Mouse (Mus musculus): Measurements from ENCODE around the gene Cadps. TPM values are rescaled to one million over a fixed set of nuclear protein-coding genes. Genes with fewer than 3 reads are reported as not detected.

The Cadps gene
- polyA plus RNA-seq, 1 experiment from 2014 or later = 0.03 TPM

DNA sequence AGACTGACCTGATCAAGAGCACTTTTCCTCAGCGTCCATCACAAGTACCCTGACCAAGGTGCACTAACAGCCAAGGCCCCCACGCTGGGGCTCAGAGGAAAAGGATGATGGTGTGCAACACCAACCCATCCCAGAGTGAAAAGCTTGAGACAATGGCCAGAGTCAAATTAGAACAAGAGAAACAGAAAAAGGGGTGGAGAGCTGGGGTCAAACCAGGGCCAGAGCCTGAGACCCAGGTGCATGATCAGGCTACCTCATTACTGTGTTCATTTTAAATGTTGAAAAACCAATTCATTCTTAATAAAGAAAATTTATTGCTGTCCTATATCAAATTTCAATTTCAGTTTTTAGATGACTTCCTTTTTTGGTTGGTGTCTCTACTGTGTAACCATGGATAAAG, 184.1 kb downstream of the Cadps start:
- ATAC-seq (ENCODE audit: low read depth) (no peak), DNase-seq (no peak)
- Histone ChIP-seq H3K9me3 (replicated peaks) (no peaks in the 10 kb centered on the region), H3K27me3 (no peaks in the 10 kb centered on the region), H3K4me1 (replicated peaks) (no peaks in the 10 kb centered on the region), H3K36me3 (no peaks in the 10 kb centered on the region), H3K27ac (no peak overlapping the region), H3K4me2 (no peak overlapping the region), H3K4me3 (replicated peaks) (no peak overlapping the region), H3K9ac (no peak overlapping the region)
- WGBS (ENCODE audit: insufficient replicate concordance) = 60% methylated on average over 2 of the region's 2 CpGs

DNA sequence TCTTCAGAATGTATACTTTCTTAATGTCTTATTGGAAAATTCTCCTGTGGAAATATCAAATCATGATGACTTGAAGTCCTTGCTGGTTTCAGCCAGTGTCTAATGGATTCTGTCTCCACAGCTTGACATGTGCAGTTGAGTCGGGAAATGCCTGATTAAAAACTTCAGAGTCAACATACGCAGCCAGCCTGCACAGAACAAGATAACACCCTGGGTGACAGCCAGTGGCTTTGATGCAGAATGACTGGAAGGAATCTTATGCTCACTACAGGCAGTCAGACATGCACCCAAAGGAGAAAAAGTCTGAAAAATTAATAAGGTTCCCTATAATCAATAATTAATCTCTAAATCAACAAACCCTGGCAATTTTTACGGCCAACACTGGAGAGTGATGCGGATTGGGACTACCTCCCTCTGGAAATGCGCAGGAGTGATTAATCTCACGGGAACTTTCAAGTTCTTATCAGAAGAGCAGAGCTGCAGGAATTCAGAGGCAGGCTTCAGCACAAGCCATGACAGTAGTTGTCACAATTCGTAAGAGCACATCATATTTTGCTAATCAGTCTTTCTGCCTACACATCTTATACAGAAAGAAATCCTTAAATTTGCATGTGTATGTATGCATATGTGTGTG, 185.6 kb downstream of the Cadps start:
- Histone ChIP-seq H3K4me1 (replicated peaks) (no peaks in the 10 kb centered on the region), H3K36me3 (no peaks in the 10 kb centered on the region), H3K9ac (no peak overlapping the region), H3K4me2 (no peak overlapping the region), H3K27me3 (no peaks in the 10 kb centered on the region), H3K4me3 (replicated peaks) (no peak overlapping the region), H3K27ac (no peak overlapping the region), H3K9me3 (replicated peaks) (no peaks in the 10 kb centered on the region)
- ATAC-seq (ENCODE audit: low read depth) = no peak
- 43% methylated on average over 7 of the region's 7 CpGs for WGBS (ENCODE audit: insufficient replicate concordance)
- DNase-seq = no peak

DNA sequence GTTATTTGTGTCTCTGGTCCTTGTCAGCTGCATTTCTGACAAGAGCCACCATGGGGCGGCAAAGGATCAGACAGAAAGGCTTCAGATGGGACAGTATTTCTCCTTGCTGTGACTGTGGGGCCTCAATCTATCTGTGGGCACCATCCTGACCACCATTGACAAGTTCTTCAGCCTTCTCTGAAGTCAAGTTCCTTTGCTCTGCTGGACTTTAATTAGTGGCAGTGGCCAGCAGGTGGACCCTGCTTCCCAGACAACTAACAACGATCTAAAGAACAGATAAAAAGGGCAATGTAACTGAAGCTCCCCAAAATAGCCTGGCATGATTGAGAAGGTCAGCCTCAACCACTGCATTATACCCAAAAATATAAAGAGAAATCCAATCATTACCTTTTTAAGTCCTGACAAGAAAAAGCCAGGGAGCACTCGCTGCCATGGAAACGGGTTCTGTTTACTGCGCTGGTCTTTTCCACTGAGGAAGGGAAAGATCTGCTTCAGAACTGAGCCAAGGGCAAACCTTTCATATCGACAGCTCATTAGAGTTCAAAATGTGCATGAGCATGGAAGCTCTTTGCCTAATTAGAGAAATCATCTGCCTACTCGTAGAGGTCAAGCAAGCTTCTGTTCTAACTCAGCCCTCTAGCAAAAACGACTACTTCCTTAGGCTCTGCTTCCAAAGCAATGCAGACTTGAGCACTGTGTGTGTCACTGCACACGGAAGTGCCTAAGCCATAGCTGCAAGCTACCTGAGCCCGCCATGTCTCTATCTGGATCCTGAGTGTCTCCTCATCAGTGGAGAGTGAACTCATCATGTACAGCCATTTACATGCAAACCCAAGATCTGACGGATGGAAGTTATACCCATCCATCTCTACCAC, 198.4 kb downstream of the Cadps start:
- Histone ChIP-seq H3K9ac (no peak overlapping the region), H3K4me3 (replicated peaks) (no peak overlapping the region), H3K9me3 (replicated peaks) (no peaks in the 10 kb centered on the region), H3K4me2 (no peak overlapping the region), H3K36me3 (no peaks in the 10 kb centered on the region), H3K4me1 (replicated peaks) (no peaks in the 10 kb centered on the region), H3K27ac (no peak overlapping the region), H3K27me3 (no peaks in the 10 kb centered on the region)
- DNase-seq = no peak
- WGBS (ENCODE audit: insufficient replicate concordance) = 62% methylated on average over 11 of the region's 11 CpGs
- no peak for ATAC-seq (ENCODE audit: low read depth)

DNA sequence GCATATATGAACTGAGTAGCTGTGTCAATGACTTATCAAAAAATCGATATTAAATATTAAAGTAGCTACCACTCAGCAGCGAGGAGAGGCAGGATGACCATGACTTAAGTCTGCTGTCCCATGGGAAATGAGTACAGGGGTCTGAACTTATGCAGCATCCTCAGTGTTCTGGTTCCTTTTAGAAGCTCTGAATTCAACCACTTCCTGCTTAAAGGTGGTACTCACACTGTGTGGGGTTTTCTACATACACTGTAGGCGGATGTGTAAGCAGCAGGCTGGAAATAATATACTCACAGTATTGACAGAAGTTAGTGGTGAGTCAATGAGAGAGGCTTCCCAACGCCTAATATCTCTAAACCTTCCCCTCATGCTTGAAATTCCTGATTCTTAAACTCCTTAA, 215.9 kb downstream of the Cadps start:
- H3K4me2 ChIP-seq = no peak overlapping the region
- H3K4me3 ChIP-seq (replicated peaks) = no peak overlapping the region
- DNase-seq = no peak
- no peak overlapping the region for H3K9ac ChIP-seq
- WGBS (ENCODE audit: insufficient replicate concordance) = 50% methylated on average over 4 of the region's 4 CpGs
- no peak for ATAC-seq (ENCODE audit: low read depth)
- H3K4me1 ChIP-seq (replicated peaks) = no peaks in the 10 kb centered on the region
- no peaks in the 10 kb centered on the region for H3K27me3 ChIP-seq
- no peak overlapping the region for H3K27ac ChIP-seq
- no peaks in the 10 kb centered on the region for H3K9me3 ChIP-seq (replicated peaks)
- no peaks in the 10 kb centered on the region for H3K36me3 ChIP-seq

DNA sequence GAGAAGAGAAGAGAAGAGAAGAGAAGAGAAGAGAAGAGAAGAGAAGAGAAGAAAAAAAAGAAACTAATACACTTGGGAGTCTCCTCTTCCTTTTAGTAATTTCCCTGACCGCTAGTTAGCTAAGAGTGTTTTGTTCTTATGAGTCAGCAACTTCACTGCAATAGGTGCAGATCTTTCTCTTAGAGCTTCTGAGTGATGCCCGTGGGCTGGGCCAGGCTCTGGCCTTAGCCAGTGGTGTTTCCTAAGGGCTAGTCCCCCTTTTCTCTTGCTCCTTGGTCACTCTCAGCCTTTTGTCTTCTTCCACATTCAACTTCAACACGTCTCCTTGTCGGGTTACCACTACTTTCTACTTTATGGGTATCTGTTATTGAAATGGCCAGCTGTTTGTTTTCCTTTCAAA, 216.7 kb downstream of the Cadps start:
- Histone ChIP-seq H3K36me3 (no peaks in the 10 kb centered on the region), H3K4me3 (replicated peaks) (no peak overlapping the region), H3K4me1 (replicated peaks) (no peaks in the 10 kb centered on the region), H3K9me3 (replicated peaks) (no peaks in the 10 kb centered on the region), H3K27ac (no peak overlapping the region), H3K4me2 (no peak overlapping the region), H3K27me3 (no peaks in the 10 kb centered on the region), H3K9ac (no peak overlapping the region)
- DNase-seq (no peak), ATAC-seq (ENCODE audit: low read depth) (no peak)
- 60% methylated on average over 4 of the region's 4 CpGs for WGBS (ENCODE audit: insufficient replicate concordance)

DNA sequence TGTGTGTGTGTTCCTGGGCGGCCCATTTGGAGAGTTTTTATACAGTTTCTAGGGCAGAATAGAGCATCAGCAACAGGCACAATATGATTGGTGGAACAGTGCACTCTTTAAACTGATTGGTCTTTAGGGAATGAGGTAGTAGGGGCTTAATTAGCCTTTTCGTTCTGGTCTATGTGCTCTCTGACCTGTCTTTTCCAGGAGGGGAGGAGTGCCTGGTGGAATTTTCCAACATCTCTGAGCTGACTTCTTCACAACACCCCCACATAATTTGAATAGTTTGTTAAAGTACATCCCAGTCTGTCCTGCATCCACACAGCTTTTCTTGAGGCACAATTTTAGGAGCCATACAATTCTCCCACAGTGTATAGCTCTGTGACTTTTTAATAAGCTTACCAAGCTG, 220.8 kb downstream of the Cadps start:
- DNase-seq = no peak

DNA sequence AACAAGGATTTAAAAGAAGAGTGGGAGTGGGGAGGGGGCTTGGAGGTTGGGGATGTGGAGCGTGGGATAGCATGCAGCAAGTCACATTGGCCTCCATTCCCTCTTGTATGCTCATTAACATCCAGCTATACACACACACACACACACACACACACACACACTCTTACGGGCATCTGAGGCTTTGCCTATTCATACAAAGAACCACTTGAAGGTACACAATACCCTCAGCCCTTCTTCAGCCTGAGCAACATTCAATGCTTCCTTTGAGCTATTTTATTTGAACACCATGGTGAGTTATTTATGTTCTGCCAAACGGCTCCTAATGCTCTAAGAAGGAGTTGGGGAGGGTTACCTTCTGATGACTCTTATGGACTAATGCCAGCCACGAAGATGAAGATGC, 227.6 kb downstream of the Cadps start:
- Histone ChIP-seq H3K4me2 (no peak overlapping the region), H3K9ac (no peak overlapping the region), H3K9me3 (replicated peaks) (no peaks in the 10 kb centered on the region), H3K36me3 (no peaks in the 10 kb centered on the region), H3K4me1 (replicated peaks) (no peaks in the 10 kb centered on the region), H3K27me3 (no peaks in the 10 kb centered on the region), H3K4me3 (replicated peaks) (no peak overlapping the region), H3K27ac (no peak overlapping the region)
- no peak for ATAC-seq (ENCODE audit: low read depth)
- WGBS (ENCODE audit: insufficient replicate concordance) = 58% methylated on average over 4 of the region's 4 CpGs
- DNase-seq = no peak

More for the DNA sequence above, 220.8 kb downstream of the Cadps start:
- no peak overlapping the region for H3K27ac ChIP-seq
- H3K4me2 ChIP-seq = no peak overlapping the region
- H3K9me3 ChIP-seq (replicated peaks) = no peaks in the 10 kb centered on the region
- no peaks in the 10 kb centered on the region for H3K36me3 ChIP-seq
- ATAC-seq (ENCODE audit: low read depth) = no peak
- H3K27me3 ChIP-seq = no peaks in the 10 kb centered on the region
- 53% methylated on average over 2 of the region's 2 CpGs for WGBS (ENCODE audit: insufficient replicate concordance)
- H3K4me1 ChIP-seq (replicated peaks) = no peaks in the 10 kb centered on the region
- H3K4me3 ChIP-seq (replicated peaks) = no peak overlapping the region
- H3K9ac ChIP-seq = no peak overlapping the region

DNA sequence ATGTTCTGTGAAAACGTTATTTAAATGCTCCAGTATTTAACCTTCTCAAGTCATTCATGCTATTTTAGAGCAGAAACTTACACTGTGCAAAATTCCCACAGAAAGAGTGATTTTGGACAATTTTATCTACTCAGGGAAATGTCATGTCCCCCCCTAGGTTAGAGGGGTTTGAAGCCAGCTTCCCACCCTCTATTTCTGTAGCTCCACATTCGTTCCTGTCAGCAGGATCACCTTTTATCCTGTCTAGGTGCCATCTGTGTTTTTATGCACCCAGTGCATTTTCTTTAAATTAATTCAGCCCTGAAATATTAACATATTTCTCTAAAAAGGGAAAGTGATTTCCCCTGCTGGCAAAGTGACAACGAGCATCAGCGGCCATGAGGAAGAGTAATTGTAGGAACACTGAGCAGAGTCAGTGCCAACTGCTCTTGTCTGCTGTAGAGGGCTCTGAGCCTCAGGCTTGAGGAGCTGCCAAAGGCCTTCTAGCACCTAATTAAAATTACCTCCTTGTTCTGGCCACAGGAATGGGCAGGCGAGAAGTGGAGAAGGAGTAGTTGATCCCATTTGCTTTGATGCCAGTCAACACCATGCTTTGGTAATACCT, 230.3 kb downstream of the Cadps start:
- DNase-seq (no peak), ATAC-seq (ENCODE audit: low read depth) (no peak)
- WGBS (ENCODE audit: insufficient replicate concordance) = 56% methylated on average over 5 of the region's 5 CpGs

DNA sequence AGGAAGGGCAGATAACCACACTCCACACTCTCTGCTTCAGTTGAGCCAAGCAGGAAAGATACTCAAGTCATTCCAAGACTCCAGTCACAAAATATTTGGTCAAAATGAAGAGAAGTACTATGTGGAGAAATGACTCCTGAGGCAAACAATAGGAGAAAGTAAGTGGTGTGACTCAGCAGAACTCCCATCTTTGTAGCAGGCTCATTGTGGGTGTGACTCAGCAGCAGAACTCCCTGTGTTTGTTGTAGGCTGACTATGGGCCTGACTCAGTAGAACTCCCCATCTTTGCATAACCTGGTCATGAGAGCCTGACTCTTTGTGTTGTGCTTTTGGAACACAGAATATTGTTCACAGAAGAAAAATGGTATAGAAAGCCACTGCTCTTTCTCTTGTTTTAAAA, 231.1 kb downstream of the Cadps start:
- Histone ChIP-seq H3K4me1 (replicated peaks) (no peaks in the 10 kb centered on the region), H3K4me2 (no peak overlapping the region), H3K27me3 (no peaks in the 10 kb centered on the region), H3K4me3 (replicated peaks) (no peak overlapping the region), H3K36me3 (no peaks in the 10 kb centered on the region), H3K9ac (no peak overlapping the region), H3K9me3 (replicated peaks) (no peaks in the 10 kb centered on the region), H3K27ac (no peak overlapping the region)
- no peak for DNase-seq
- ATAC-seq (ENCODE audit: low read depth) = no peak

More for the DNA sequence above, 230.3 kb downstream of the Cadps start:
- no peaks in the 10 kb centered on the region for H3K9me3 ChIP-seq (replicated peaks)
- no peaks in the 10 kb centered on the region for H3K4me1 ChIP-seq (replicated peaks)
- H3K9ac ChIP-seq = no peak overlapping the region
- no peaks in the 10 kb centered on the region for H3K36me3 ChIP-seq
- no peaks in the 10 kb centered on the region for H3K27me3 ChIP-seq
- no peak overlapping the region for H3K27ac ChIP-seq
- no peak overlapping the region for H3K4me2 ChIP-seq
- H3K4me3 ChIP-seq (replicated peaks) = no peak overlapping the region

DNA sequence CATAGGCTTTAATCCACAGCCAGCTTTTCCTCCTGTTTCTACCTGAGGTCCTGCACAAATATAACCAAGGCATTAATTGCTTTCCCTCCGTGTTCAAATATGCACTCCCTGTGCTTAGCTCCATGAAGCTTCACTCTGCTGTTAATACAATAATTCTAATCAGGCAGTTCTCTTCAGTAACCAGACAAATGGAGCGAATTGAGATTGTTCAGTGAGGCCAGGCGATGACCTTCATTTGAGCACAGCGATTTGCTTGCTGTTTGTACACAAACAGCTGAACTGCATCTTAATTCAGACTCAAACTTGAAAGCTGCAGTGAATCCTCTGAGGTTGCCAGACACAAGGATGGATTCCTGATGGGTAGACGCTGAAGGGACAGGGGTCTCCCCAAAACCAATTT, 239.3 kb downstream of the Cadps start:
- no peak overlapping the region for H3K9ac ChIP-seq
- H3K4me2 ChIP-seq = no peak overlapping the region
- no peak overlapping the region for H3K4me3 ChIP-seq (replicated peaks)
- 52% methylated on average over 5 of the region's 5 CpGs for WGBS (ENCODE audit: insufficient replicate concordance)
- DNase-seq (no peak), ATAC-seq (ENCODE audit: low read depth) (no peak)
- no peaks in the 10 kb centered on the region for H3K4me1 ChIP-seq (replicated peaks)
- H3K9me3 ChIP-seq (replicated peaks) = no peaks in the 10 kb centered on the region
- H3K36me3 ChIP-seq = no peaks in the 10 kb centered on the region
- H3K27me3 ChIP-seq = no peaks in the 10 kb centered on the region
- no peak overlapping the region for H3K27ac ChIP-seq

DNA sequence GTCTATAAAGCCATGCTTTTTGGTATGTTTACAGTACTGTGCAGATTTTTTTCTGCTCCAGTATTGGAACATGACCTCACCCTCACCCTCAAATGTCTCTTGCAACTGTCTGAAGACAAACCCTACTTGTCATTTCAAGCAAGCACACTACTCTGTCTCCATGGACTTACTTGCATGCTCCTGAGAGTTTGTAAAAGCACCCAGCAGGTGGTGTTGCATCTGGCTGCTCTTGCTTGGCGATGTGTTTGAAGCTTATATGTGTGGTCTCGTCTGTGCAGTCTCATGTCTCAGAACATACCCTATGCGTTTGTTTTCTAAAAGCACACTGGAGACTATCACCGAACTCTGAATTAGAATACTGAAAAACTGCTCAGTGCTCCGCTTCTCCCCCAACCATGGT, 241.2 kb downstream of the Cadps start:
- no peak for DNase-seq
- no peak overlapping the region for H3K4me2 ChIP-seq
- ATAC-seq (ENCODE audit: low read depth) = no peak
- no peak overlapping the region for H3K27ac ChIP-seq
- H3K4me3 ChIP-seq (replicated peaks) = no peak overlapping the region
- H3K4me1 ChIP-seq (replicated peaks) = no peaks in the 10 kb centered on the region
- no peaks in the 10 kb centered on the region for H3K9me3 ChIP-seq (replicated peaks)
- H3K9ac ChIP-seq = no peak overlapping the region
- WGBS (ENCODE audit: insufficient replicate concordance) = 67% methylated on average over 5 of the region's 5 CpGs
- H3K36me3 ChIP-seq = no peaks in the 10 kb centered on the region
- no peaks in the 10 kb centered on the region for H3K27me3 ChIP-seq

Data from liver, embryonic 13.5 days (tissue).